Mouse (Mus musculus) intestine, embryonic 15.5 days (tissue): ENCODE measurements at regions not wholly inside any gene's neighbourhood (a gene's known extent, or its start where the extent isn't known, plus 50 kb on each side); places are given as distances from the start of the nearest gene placed in this dataset.

ENCODE experiments used
- ATAC-seq: fragments of 200-750 bp; cut with Nextera tagmentation; 2 replicates; pipeline ENCODE4 v1.8.0; 2017; ENCODE audit warnings: moderate TSS enrichment, moderate library complexity
- H3K27ac ChIP-seq: fragments of 300-500 bp; sonication (generic); 2 replicates; pipeline ENCODE4 v1.5.1; 2015; ENCODE audit warnings: mild to moderate bottlenecking, inconsistent platforms
- H3K27me3 ChIP-seq: fragments of 300-500 bp; sonication (generic); replicated peaks from 2 replicates; pipeline ENCODE4 v1.6.1; 2015; ENCODE audit warnings: inconsistent platforms
- H3K36me3 ChIP-seq: fragments of 300-500 bp; sonication (generic); 2 replicates; pipeline ENCODE4 v1.6.1; 2015; ENCODE audit warnings: inconsistent platforms
- H3K4me1 ChIP-seq: fragments of 300-500 bp; sonication (generic); replicated peaks from 2 replicates; pipeline ENCODE4 v1.6.1; 2015; ENCODE audit warnings: inconsistent platforms
- H3K4me2 ChIP-seq: fragments of 300-500 bp; sonication (generic); replicated peaks from 2 replicates; pipeline ENCODE4 v1.6.1; 2015; ENCODE audit warnings: mild to moderate bottlenecking, inconsistent platforms
- H3K4me3 ChIP-seq: fragments of 300-500 bp; sonication (generic); replicated peaks from 2 replicates; pipeline ENCODE4 v1.5.1; 2015; ENCODE audit warnings: inconsistent platforms
- H3K9ac ChIP-seq: fragments of 300-500 bp; sonication (generic); 2 replicates; pipeline ENCODE4 v1.6.1; 2015; ENCODE audit warnings: inconsistent platforms
- H3K9me3 ChIP-seq: fragments of 300-500 bp; sonication (generic); 2 replicates; pipeline ENCODE4 v1.6.1; 2016; ENCODE audit warnings: inconsistent platforms
- WGBS: fragments of 180-500 bp; shearing (Covaris S2); methylation state at CpG from one replicate; pipeline ENCODE4 v1.1.7; 2015; 5-methylcytosine and 5-hydroxymethylcytosine counted together

- H3K27ac ChIP-seq = no peak overlapping the region
- H3K9me3 ChIP-seq = no peaks in the 10 kb centered on the region
- no peak overlapping the region for H3K9ac ChIP-seq
- H3K4me1 ChIP-seq = no peaks in the 10 kb centered on the region
- WGBS = 76% methylated on average over 7 of the region's 7 CpGs
- H3K4me3 ChIP-seq = no peak overlapping the region
- H3K27me3 ChIP-seq = no peaks in the 10 kb centered on the region
- H3K36me3 ChIP-seq = no peaks in the 10 kb centered on the region
- H3K4me2 ChIP-seq = no peak overlapping the region
- no peak for ATAC-seq
Measured at GRCm38 (mm10) chr8:128107041-128107440, 251.4 kb upstream of the Nrp1 start.

DNA sequence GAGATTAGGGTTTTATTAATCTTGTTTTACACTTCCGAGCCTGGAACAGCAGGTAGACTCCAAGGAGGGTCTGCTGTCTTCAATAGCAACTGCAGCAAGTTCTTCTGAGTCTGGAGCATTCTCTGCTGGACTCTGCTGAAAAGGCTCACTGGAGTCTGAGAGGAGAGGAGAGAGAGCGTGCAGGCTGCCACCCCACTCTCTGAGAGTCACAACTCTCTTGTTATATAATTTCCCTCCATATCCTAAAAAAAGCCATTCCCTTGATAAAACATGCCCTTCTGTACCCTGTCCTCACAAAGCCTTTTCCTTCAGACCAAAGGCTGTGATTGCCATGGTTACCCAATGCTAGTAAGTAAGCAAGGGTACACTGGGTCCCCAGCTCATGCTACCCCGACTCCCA lies 249.4 kb upstream of the Nrp1 start:
- Histone ChIP-seq H3K36me3 (no peaks in the 10 kb centered on the region), H3K4me1 (no peaks in the 10 kb centered on the region), H3K4me3 (no peak overlapping the region), H3K4me2 (no peak overlapping the region), H3K27ac (no peak overlapping the region), H3K27me3 (no peaks in the 10 kb centered on the region), H3K9ac (no peak overlapping the region), H3K9me3 (no peaks in the 10 kb centered on the region)
- WGBS = 76% methylated on average over 3 of the region's 3 CpGs
- no peak for ATAC-seq

GRCm38 (mm10) chr8:128111132-128111531 lies 247.3 kb upstream of the Nrp1 start:
- H3K9ac ChIP-seq = no peak overlapping the region
- no peak overlapping the region for H3K4me3 ChIP-seq
- no peaks in the 10 kb centered on the region for H3K4me1 ChIP-seq
- no peak for ATAC-seq
- H3K27ac ChIP-seq = no peak overlapping the region
- H3K36me3 ChIP-seq = no peaks in the 10 kb centered on the region
- H3K4me2 ChIP-seq = no peak overlapping the region
- H3K27me3 ChIP-seq = no peaks in the 10 kb centered on the region
- WGBS = 75% methylated on average over 3 of the region's 3 CpGs
- H3K9me3 ChIP-seq = no peaks in the 10 kb centered on the region

DNA sequence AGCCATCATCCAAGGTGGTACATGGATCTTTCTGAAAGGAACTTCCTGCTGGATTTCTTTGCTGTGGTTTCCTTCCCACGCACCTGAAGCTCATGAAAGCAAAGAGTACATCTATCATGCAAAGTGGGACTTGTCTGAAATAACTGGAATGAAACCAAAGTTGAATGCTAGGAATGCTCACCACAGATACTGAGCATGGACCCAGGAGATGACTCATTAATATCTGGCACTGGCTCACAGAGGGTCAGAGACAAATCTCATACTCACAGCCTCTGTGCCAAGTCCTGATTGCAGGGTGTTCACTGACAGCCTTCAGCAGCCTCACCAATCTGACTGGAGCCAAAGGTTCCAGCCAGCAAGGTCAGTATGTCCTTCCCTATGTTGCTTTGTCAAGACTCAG lies 245.3 kb upstream of the Nrp1 start:
- 62% methylated on average over 1 of the region's 1 CpGs for WGBS
- no peak overlapping the region for H3K4me3 ChIP-seq
- no peaks in the 10 kb centered on the region for H3K4me1 ChIP-seq
- H3K4me2 ChIP-seq = no peak overlapping the region
- H3K9ac ChIP-seq = no peak overlapping the region
- no peaks in the 10 kb centered on the region for H3K27me3 ChIP-seq
- no peaks in the 10 kb centered on the region for H3K9me3 ChIP-seq
- no peak for ATAC-seq
- no peaks in the 10 kb centered on the region for H3K36me3 ChIP-seq
- no peak overlapping the region for H3K27ac ChIP-seq

GRCm38 (mm10) chr8:128141290-128141966 lies 217.0 kb upstream of the Nrp1 start:
- Histone ChIP-seq H3K4me2 (no peak overlapping the region), H3K9ac (no peak overlapping the region), H3K27ac (no peak overlapping the region), H3K27me3 (no peaks in the 10 kb centered on the region), H3K4me3 (no peak overlapping the region), H3K4me1 (no peaks in the 10 kb centered on the region), H3K36me3 (no peaks in the 10 kb centered on the region), H3K9me3 (no peaks in the 10 kb centered on the region)
- ATAC-seq = no peak
- WGBS = 79% methylated on average over 4 of the region's 4 CpGs

- Histone ChIP-seq H3K4me2 (no peak overlapping the region), H3K4me1 (no peaks in the 10 kb centered on the region), H3K27me3 (no peaks in the 10 kb centered on the region), H3K4me3 (no peak overlapping the region), H3K36me3 (no peaks in the 10 kb centered on the region), H3K9me3 (no peaks in the 10 kb centered on the region), H3K27ac (no peak overlapping the region), H3K9ac (no peak overlapping the region)
- no peak for ATAC-seq
- WGBS = 80% methylated on average over 3 of the region's 3 CpGs
Measured at GRCm38 (mm10) chr8:128148351-128148942, 210.0 kb upstream of the Nrp1 start.

DNA sequence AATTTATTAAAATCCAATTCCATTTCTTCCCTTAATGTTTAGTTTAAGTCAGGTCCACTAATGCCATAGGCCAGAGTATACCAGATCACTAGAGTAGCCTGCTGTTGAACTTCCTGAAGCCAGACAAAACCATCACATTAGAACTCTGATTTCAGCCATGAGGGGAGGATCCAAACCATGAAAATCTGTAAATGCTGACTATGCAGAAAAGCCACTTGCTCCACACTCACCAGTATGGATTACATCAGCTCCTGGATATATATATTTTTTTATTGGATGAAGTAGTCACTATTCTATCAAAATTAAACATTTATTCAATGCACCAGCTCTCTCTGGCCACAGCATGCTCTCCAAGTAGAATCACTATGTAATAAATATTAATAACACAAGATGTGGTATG lies 202.8 kb upstream of the Nrp1 start:
- Histone ChIP-seq H3K4me1 (no peaks in the 10 kb centered on the region), H3K4me2 (no peak overlapping the region), H3K36me3 (no peaks in the 10 kb centered on the region), H3K4me3 (no peak overlapping the region), H3K27ac (no peak overlapping the region), H3K9ac (no peak overlapping the region), H3K9me3 (no peaks in the 10 kb centered on the region), H3K27me3 (no peaks in the 10 kb centered on the region)
- ATAC-seq = no peak

GRCm38 (mm10) chr8:128156221-128156620 lies 202.2 kb upstream of the Nrp1 start:
- no peaks in the 10 kb centered on the region for H3K27me3 ChIP-seq
- no peaks in the 10 kb centered on the region for H3K9me3 ChIP-seq
- H3K4me3 ChIP-seq = no peak overlapping the region
- no peak overlapping the region for H3K27ac ChIP-seq
- H3K4me2 ChIP-seq = no peak overlapping the region
- 29% methylated on average over 3 of the region's 3 CpGs for WGBS
- no peak overlapping the region for H3K9ac ChIP-seq
- no peak for ATAC-seq
- no peaks in the 10 kb centered on the region for H3K4me1 ChIP-seq
- H3K36me3 ChIP-seq = no peaks in the 10 kb centered on the region

DNA sequence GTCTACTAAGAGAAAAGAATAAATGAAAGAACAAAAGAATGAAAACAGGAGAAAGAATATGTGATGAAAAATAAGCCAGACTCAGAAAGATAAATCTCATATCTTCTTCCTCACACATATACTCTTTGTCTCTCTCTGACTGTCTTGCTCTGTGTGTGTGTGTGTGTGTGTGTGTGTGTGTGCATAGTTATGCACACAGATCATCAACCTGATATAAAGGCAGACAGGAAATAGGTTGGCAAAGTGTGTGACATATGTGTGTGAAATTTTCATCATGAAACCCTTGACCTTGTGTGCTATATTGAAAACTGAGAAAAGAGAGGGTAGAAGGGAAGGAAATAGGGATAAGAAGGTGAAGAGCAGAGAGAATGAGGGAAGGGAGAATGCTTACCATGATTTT lies 195.5 kb upstream of the Nrp1 start:
- Histone ChIP-seq H3K4me1 (no peaks in the 10 kb centered on the region), H3K27me3 (no peaks in the 10 kb centered on the region), H3K4me2 (no peak overlapping the region), H3K36me3 (no peaks in the 10 kb centered on the region), H3K9me3 (no peaks in the 10 kb centered on the region), H3K4me3 (no peak overlapping the region), H3K9ac (no peak overlapping the region), H3K27ac (no peak overlapping the region)
- no peak for ATAC-seq

DNA sequence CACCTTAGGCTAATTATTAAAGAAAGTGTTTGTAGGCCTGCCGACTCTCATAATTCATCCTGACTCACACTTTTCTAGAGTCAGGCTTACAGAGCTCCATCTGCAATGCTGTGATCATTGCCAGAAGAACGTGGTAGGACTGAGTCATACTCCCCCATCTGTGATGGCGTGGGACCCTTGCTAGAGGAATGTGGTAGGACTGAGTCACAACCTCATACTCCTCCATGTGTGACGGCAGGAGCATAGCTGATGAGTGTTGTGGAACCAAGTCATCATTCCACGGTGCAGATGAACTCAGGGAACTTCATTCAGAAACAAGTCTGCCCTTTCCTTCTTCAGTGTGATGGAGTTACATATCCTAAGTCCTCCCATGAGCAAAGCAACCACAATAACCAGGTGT lies 193.4 kb upstream of the Nrp1 start:
- H3K4me3 ChIP-seq = no peak overlapping the region
- no peaks in the 10 kb centered on the region for H3K9me3 ChIP-seq
- no peaks in the 10 kb centered on the region for H3K36me3 ChIP-seq
- no peaks in the 10 kb centered on the region for H3K27me3 ChIP-seq
- H3K27ac ChIP-seq = no peak overlapping the region
- no peak for ATAC-seq
- 83% methylated on average over 5 of the region's 5 CpGs for WGBS
- H3K4me1 ChIP-seq = no peaks in the 10 kb centered on the region
- no peak overlapping the region for H3K9ac ChIP-seq
- no peak overlapping the region for H3K4me2 ChIP-seq

DNA sequence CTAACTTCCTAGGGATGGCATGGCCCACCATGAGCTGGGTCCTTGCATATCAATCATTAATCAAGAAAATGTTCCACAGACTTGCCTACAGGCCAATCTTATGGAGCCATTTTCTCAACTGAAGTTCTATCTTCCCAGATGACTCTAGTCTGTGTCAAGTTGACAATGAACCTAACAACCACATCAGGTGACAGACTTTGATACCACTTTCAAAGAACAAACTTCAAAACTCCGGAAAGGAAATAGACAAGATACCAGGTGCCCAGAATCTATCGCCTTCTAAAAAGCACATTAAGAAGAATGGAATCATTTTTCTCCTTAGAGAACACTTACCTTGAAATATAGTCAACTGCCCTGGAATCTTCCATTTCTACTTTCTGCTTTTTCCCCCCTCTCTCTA lies 192.8 kb upstream of the Nrp1 start:
- Histone ChIP-seq H3K27ac (no peak overlapping the region), H3K9me3 (no peaks in the 10 kb centered on the region), H3K36me3 (no peaks in the 10 kb centered on the region), H3K27me3 (no peaks in the 10 kb centered on the region), H3K4me1 (no peaks in the 10 kb centered on the region), H3K4me2 (no peak overlapping the region), H3K4me3 (no peak overlapping the region), H3K9ac (no peak overlapping the region)
- ATAC-seq = no peak
- 96% methylated on average over 2 of the region's 2 CpGs for WGBS

DNA sequence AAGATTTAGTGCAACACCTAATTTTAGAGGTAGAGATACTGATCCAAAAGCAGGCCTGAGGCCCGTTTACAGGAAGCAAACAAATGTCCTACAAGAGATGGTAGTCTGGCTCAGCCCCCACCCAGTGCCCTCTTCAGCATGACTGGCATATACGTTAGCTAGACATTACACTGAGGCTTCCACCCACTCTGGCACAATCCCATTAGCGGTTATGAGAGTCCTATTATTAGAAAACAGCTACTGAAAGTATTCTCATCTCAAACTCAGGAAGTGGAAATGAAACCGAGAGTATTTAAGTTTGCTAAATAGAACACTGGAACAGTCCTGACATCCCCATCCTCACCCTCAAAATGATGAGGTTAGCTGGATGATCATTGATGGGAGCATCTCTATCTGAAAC lies 192.3 kb upstream of the Nrp1 start:
- ATAC-seq = no peak
- Histone ChIP-seq H3K4me2 (no peak overlapping the region), H3K4me1 (no peaks in the 10 kb centered on the region), H3K36me3 (no peaks in the 10 kb centered on the region), H3K9ac (no peak overlapping the region), H3K9me3 (no peaks in the 10 kb centered on the region), H3K4me3 (no peak overlapping the region), H3K27me3 (no peaks in the 10 kb centered on the region), H3K27ac (no peak overlapping the region)
- 82% methylated on average over 4 of the region's 4 CpGs for WGBS

GRCm38 (mm10) chr8:128168819-128169218 lies 189.6 kb upstream of the Nrp1 start:
- ATAC-seq = no peak
- no peak overlapping the region for H3K9ac ChIP-seq
- WGBS = 68% methylated on average over 3 of the region's 3 CpGs
- no peaks in the 10 kb centered on the region for H3K9me3 ChIP-seq
- H3K4me2 ChIP-seq = no peak overlapping the region
- no peaks in the 10 kb centered on the region for H3K27me3 ChIP-seq
- no peak overlapping the region for H3K4me3 ChIP-seq
- H3K27ac ChIP-seq = no peak overlapping the region
- no peaks in the 10 kb centered on the region for H3K4me1 ChIP-seq
- H3K36me3 ChIP-seq = no peaks in the 10 kb centered on the region
